Mouse (Mus musculus) hindbrain, embryonic 14.5 days (tissue): ENCODE data around the gene Xlr4c. TPM values are rescaled to one million over a fixed set of nuclear protein-coding genes. Genes with fewer than 3 reads are reported as not detected.
"Not testable (repeated sequence)": the region's sequence is repeated elsewhere in the genome, so short reads cannot be mapped to it uniquely, and the experiment has no call there.

ENCODE experiments used
- ATAC-seq: fragments of 200-750 bp; cut with Nextera tagmentation; 2 replicates; pipeline ENCODE4 v1.8.0; 2017; ENCODE audit warnings: moderate number of reproducible peaks, mild to moderate bottlenecking, moderate TSS enrichment, moderate library complexity; ENCODE audit not compliant: low FRiP score
- DNase-seq: peaks from one replicate; pipeline ENCODE4 v3.0.0-alpha.2; 2015; ENCODE audit warnings: low spot score
- H3K27ac ChIP-seq: fragments of 300-500 bp; sonication (generic); 2 replicates; pipeline ENCODE4 v1.5.1; 2014; ENCODE audit warnings: mild to moderate bottlenecking, moderate library complexity
- H3K27me3 ChIP-seq: fragments of 300-500 bp; sonication (generic); 2 replicates; pipeline ENCODE4 v1.6.1; 2014; ENCODE audit warnings: mild to moderate bottlenecking, low read length, mixed read lengths; ENCODE audit not compliant: control insufficient read depth, insufficient read depth
- H3K36me3 ChIP-seq: fragments of 300-500 bp; sonication (generic); replicated peaks from 2 replicates; pipeline ENCODE4 v1.6.1; 2014; ENCODE audit not compliant: control insufficient read depth, insufficient read depth
- H3K4me1 ChIP-seq: fragments of 300-500 bp; sonication (generic); replicated peaks from 2 replicates; pipeline ENCODE4 v1.6.1; 2014; ENCODE audit warnings: antibody characterized with exemption, low read length, mixed read lengths; ENCODE audit not compliant: control insufficient read depth, insufficient read depth
- H3K4me2 ChIP-seq: fragments of 300-500 bp; sonication (generic); replicated peaks from 2 replicates; pipeline ENCODE4 v1.6.1; 2014; ENCODE audit warnings: mild to moderate bottlenecking, moderate library complexity
- H3K4me3 ChIP-seq: fragments of 300-500 bp; sonication (generic); replicated peaks from 2 replicates; pipeline ENCODE4 v1.5.1; 2014; ENCODE audit warnings: mild to moderate bottlenecking, low read length
- H3K9ac ChIP-seq: fragments of 300-500 bp; sonication (generic); 2 replicates; pipeline ENCODE4 v1.6.1; 2014
- H3K9me3 ChIP-seq: fragments of 300-500 bp; sonication (generic); 2 replicates; pipeline ENCODE4 v1.6.1; 2016; ENCODE audit warnings: low read length; ENCODE audit not compliant: control insufficient read depth
- WGBS: fragments of 180-500 bp; shearing (Covaris S2); extraction: QIAGEN DNeasy Blood & Tissue Kit; methylation state at CpG from one replicate; pipeline ENCODE4 v1.1.7; 2014; 5-methylcytosine and 5-hydroxymethylcytosine counted together
- polyA plus RNA-seq: library from polyadenylated mRNA; unstranded; fragments of >200 nt; fragmentation: Nextera tagmentation; extraction: Ambion mirVana; gene quantifications from 2 replicates; pipeline ENCODE4 v1.2.1, GENCODE M21; 2014

The Xlr4c gene
- 0.16 and 0.30 TPM in 2 replicates for polyA plus RNA-seq

- H3K9me3 ChIP-seq, H3K27me3 ChIP-seq, DNase-seq, H3K27ac ChIP-seq, H3K4me2 ChIP-seq, H3K4me3 ChIP-seq, H3K9ac ChIP-seq, ATAC-seq, H3K4me1 ChIP-seq, H3K36me3 ChIP-seq: not testable (repeated sequence)
- WGBS: 89% methylated on average over 10 of the region's 14 CpGs
These were observed at the start of gene Xlr4c for GRCm38 (mm10) chrX:73242821-73243325. Gene Xlr4c (minus strand): TSS chrX:73243130.

- WGBS: 89% methylated on average over 14 of the region's 14 CpGs
- H3K36me3 ChIP-seq, H3K4me2 ChIP-seq, H3K4me1 ChIP-seq, H3K9ac ChIP-seq, DNase-seq, ATAC-seq, H3K27me3 ChIP-seq, H3K27ac ChIP-seq, H3K9me3 ChIP-seq, H3K4me3 ChIP-seq: not testable (repeated sequence)
These were observed 22.3 kb upstream of the Xlr4c start, which contains the start of gene Xlr3c for GRCm38 (mm10) chrX:73265270-73265669. Gene Xlr3c (minus strand): TSS chrX:73265390.

DNA sequence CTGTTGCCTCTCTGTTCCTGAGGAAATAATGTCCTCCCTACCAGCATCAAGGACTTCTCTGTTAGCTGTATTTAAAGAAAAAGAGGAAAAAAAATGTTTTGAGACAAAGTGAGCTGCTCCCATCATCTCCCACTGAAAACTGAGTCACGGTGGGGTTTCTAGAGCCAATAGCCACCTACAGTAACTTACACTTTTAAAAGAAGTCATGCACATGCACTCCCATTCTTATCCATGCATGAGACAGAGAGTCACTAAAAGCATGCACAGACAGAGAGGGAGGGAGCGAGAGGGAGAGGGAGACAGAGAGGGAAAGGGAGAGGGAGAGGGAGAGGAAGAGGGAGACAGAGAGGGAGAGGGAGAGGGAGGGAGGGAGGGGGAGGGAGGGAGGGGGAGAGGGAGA is 19.5 kb upstream of the Xlr4c start:
- H3K4me2 ChIP-seq, H3K36me3 ChIP-seq, H3K9ac ChIP-seq, H3K4me1 ChIP-seq, ATAC-seq, H3K4me3 ChIP-seq, H3K9me3 ChIP-seq, H3K27me3 ChIP-seq, DNase-seq, H3K27ac ChIP-seq: not testable (repeated sequence)
- 93% methylated on average over 2 of the region's 2 CpGs for WGBS

- H3K27me3 ChIP-seq: no peaks in the 10 kb centered on the region
- H3K9ac ChIP-seq: peak overlapping the region; percentile 78
- H3K36me3 ChIP-seq: no peaks in the 10 kb centered on the region
- 0 out of 2 replicates have a peak, but pooled peaks cover 5% of the 10 kb centered on the region for H3K4me1 ChIP-seq
- peak; percentile 23 for DNase-seq
- WGBS: 27% methylated on average over 3 of the region's 3 CpGs
- ATAC-seq: no peak
- H3K27ac ChIP-seq: peak overlapping the region; percentile 94
- H3K4me2 ChIP-seq: peak overlapping the region; percentile 61
- H3K9me3 ChIP-seq: no peaks in the 10 kb centered on the region
- H3K4me3 ChIP-seq: peak overlapping the region; percentile 62
These were observed 13.6 kb downstream of the Xlr4c start for GRCm38 (mm10) chrX:73229288-73229687.

DNA sequence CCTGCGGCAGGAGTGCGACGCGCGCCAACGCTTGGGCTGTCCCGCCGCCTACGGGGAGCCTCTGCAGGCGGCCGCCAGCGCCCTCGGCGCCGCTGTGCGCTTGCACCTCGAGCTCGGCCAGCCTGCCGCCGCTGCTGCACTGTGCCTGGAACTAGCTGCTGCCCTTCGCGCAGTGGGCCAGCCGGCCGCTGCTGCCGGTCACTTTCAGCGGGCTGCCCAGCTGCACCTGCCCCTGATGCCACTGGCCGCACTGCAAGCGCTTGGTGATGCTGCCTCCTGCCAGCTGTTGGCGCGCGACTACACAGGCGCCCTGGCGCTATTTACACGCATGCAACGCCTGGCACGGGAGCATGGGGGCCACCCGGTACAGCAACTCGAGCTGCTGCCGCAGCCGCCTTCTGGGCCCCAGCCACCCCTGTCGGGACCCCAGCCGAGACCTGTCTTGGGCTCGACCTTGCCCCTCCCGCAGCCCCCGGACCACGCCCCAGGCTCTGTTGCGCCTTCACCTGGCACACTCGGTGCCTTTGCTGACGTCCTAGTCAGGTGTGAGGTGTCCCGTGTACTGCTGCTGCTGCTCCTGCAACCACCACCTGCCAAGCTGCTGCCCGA is 14.2 kb downstream of the Xlr4c start:
- H3K4me1 ChIP-seq: 0 out of 2 replicates have a peak, but pooled peaks cover 5% of the 10 kb centered on the region

GRCm38 (mm10) chrX:73227914-73228605 is 14.9 kb downstream of the Xlr4c start, which contains the start of gene F8a:
Gene F8a (plus strand): TSS chrX:73228291.
- Histone ChIP-seq H3K9me3 (no peaks in the 10 kb centered on the region), H3K4me1 (0 out of 2 replicates have a peak, but pooled peaks cover 5% of the 10 kb centered on the region), H3K9ac (peak within 1 kb of the TSS; percentile 78), H3K36me3 (no peaks in the 10 kb centered on the region), H3K27me3 (no peaks in the 10 kb centered on the region), H3K4me3 (peak within 1 kb of the TSS; percentile 62), H3K4me2 (peak within 1 kb of the TSS; percentile 61), H3K27ac (peak within 1 kb of the TSS; percentile 94)
- ATAC-seq (peak; percentile 97), DNase-seq (peak; percentile 80)
- WGBS: 10% methylated on average over 37 of the region's 39 CpGs

More for the DNA sequence above, 14.2 kb downstream of the Xlr4c start:
- Histone ChIP-seq H3K4me2 (peak overlapping the region; percentile 61), H3K4me3 (peak overlapping the region; percentile 62), H3K36me3 (no peaks in the 10 kb centered on the region), H3K27me3 (no peaks in the 10 kb centered on the region), H3K27ac (peak overlapping the region; percentile 94), H3K9me3 (no peaks in the 10 kb centered on the region), H3K9ac (peak overlapping the region; percentile 78)
- 15% methylated on average over 41 of the region's 51 CpGs for WGBS
- ATAC-seq (peak; percentile 64), DNase-seq (peak; percentile 47)

DNA sequence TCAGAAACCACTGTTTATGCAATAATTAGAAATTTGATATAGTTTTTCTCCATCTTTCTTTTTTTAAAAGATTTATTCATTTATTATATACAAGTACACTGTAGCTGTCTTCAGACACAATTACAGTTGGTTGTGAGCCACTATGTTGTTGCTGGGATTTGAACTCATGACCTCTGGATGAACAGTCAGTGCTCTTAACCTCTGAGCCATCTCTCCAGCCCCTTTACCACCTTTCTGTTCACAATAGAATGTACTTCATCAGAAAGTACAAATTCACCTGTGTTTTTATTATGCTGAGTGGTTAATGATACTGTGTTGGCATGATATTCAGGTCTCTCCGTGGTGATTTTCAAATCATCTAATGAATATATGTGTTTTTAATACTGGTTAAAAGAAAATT is 17.6 kb downstream of the Xlr4c start:
- ATAC-seq (no peak), DNase-seq (no peak)
- Histone ChIP-seq H3K36me3 (no peaks in the 10 kb centered on the region), H3K27me3 (no peaks in the 10 kb centered on the region), H3K4me3 (no peak overlapping the region), H3K27ac (no peak overlapping the region), H3K9me3 (no peaks in the 10 kb centered on the region), H3K4me1 (0 out of 2 replicates have a peak, but pooled peaks cover 1% of the 10 kb centered on the region), H3K4me2 (no peak overlapping the region), H3K9ac (no peak overlapping the region)
- 61% methylated on average over 1 of the region's 1 CpGs for WGBS

- DNase-seq, H3K9ac ChIP-seq, H3K27ac ChIP-seq, H3K9me3 ChIP-seq, H3K4me3 ChIP-seq, ATAC-seq, H3K4me1 ChIP-seq, H3K27me3 ChIP-seq, H3K36me3 ChIP-seq, H3K4me2 ChIP-seq: not testable (repeated sequence)
- whole genome bisulfite sequencing: 83% methylated on average over 8 of the region's 19 CpGs
These were observed 28.9 kb downstream of the Xlr4c start, which contains the start of gene Xlr4b for GRCm38 (mm10) chrX:73213819-73214564. Gene Xlr4b (plus strand): TSS chrX:73214333.

GRCm38 (mm10) chrX:73191934-73192333 is 51.0 kb downstream of the Xlr4c start, which contains the start of gene Xlr3b:
Gene Xlr3b (plus strand): TSS chrX:73192207.
- not testable (repeated sequence) for H3K4me3 ChIP-seq, H3K9me3 ChIP-seq, H3K36me3 ChIP-seq, H3K4me2 ChIP-seq, H3K27me3 ChIP-seq, H3K27ac ChIP-seq, DNase-seq, H3K9ac ChIP-seq, H3K4me1 ChIP-seq
- 80% methylated on average over 6 of the region's 12 CpGs for WGBS
- ATAC-seq: peak; percentile 77; the same call in 1 of the 2 replicates
